Mouse (Mus musculus): ENCODE measurements around the gene Gucd1. TPM values are rescaled to one million over a fixed set of nuclear protein-coding genes. Genes with fewer than 3 reads are reported as not detected.

Gucd1 gene
- polyA plus RNA-seq, 1 experiment from 2014 or later: 19.7 TPM

GRCm38 (mm10) chr10:75551175-75551574 is 33.4 kb upstream of the Gucd1 start:
- no peak for ATAC-seq

GRCm38 (mm10) chr10:75549886-75550285 is 32.1 kb upstream of the Gucd1 start:
- no peak for ATAC-seq

More at GRCm38 (mm10) chr10:75551175-75551574, 33.4 kb upstream of the Gucd1 start:
- H3K27me3 ChIP-seq (ENCODE audit: control insufficient read depth, insufficient read depth, low read depth, low read length): no peaks in the 10 kb centered on the region
- no peak overlapping the region for H3K9ac ChIP-seq (ENCODE audit: low read depth, low read length)
- 55% methylated on average over 12 of the region's 12 CpGs for WGBS
- H3K4me3 ChIP-seq (ENCODE audit: low read depth, low read length): no peak overlapping the region
- H3K4me1 ChIP-seq (ENCODE audit: control insufficient read depth, insufficient read depth, low read length): no peaks in the 10 kb centered on the region
- H3K27ac ChIP-seq (ENCODE audit: low read length): no peak overlapping the region
- peaks cover 10% of the 10 kb centered on the region for H3K36me3 ChIP-seq (ENCODE audit: control insufficient read depth, insufficient read depth, low read length)
- no peak overlapping the region for H3K4me2 ChIP-seq (ENCODE audit: low read length)
- H3K9me3 ChIP-seq (replicated peaks; ENCODE audit: control insufficient read depth, low read length, poor library complexity, severe bottlenecking): no peaks in the 10 kb centered on the region

GRCm38 (mm10) chr10:75548486-75548885 is 30.7 kb upstream of the Gucd1 start:
- Histone ChIP-seq H3K9me3 (replicated peaks; ENCODE audit: control insufficient read depth, low read length, poor library complexity, severe bottlenecking) (no peaks in the 10 kb centered on the region; the same call in 1 of the 2 replicates), H3K4me2 (ENCODE audit: low read length) (no peak overlapping the region), H3K27me3 (ENCODE audit: control insufficient read depth, insufficient read depth, low read depth, low read length) (no peaks in the 10 kb centered on the region), H3K36me3 (ENCODE audit: control insufficient read depth, insufficient read depth, low read length) (peaks cover 4% of the 10 kb centered on the region; the same call in 1 of the 2 replicates), H3K9ac (ENCODE audit: low read depth, low read length) (no peak overlapping the region), H3K4me1 (ENCODE audit: control insufficient read depth, insufficient read depth, low read length) (no peaks in the 10 kb centered on the region), H3K27ac (ENCODE audit: low read length) (no peak overlapping the region), H3K4me3 (ENCODE audit: low read depth, low read length) (no peak overlapping the region)
- ATAC-seq: no peak
- 64% methylated on average over 14 of the region's 14 CpGs for WGBS

More at GRCm38 (mm10) chr10:75549886-75550285, 32.1 kb upstream of the Gucd1 start:
- Histone ChIP-seq H3K27me3 (ENCODE audit: control insufficient read depth, insufficient read depth, low read depth, low read length) (no peaks in the 10 kb centered on the region), H3K9ac (ENCODE audit: low read depth, low read length) (no peak overlapping the region), H3K4me2 (ENCODE audit: low read length) (no peak overlapping the region), H3K4me1 (ENCODE audit: control insufficient read depth, insufficient read depth, low read length) (no peaks in the 10 kb centered on the region), H3K4me3 (ENCODE audit: low read depth, low read length) (no peak overlapping the region), H3K27ac (ENCODE audit: low read length) (no peak overlapping the region), H3K36me3 (ENCODE audit: control insufficient read depth, insufficient read depth, low read length) (peaks cover 10% of the 10 kb centered on the region), H3K9me3 (replicated peaks; ENCODE audit: control insufficient read depth, low read length, poor library complexity, severe bottlenecking) (no peaks in the 10 kb centered on the region; the same call in 1 of the 2 replicates)
- 77% methylated on average over 7 of the region's 7 CpGs for WGBS

- H3K27me3 ChIP-seq (ENCODE audit: control insufficient read depth, insufficient read depth, low read depth, low read length): no peaks in the 10 kb centered on the region
- H3K9ac ChIP-seq (ENCODE audit: low read depth, low read length): no peak overlapping the region
- no peak for ATAC-seq
- no peaks in the 10 kb centered on the region; the same call in 1 of the 2 replicates for H3K9me3 ChIP-seq (replicated peaks; ENCODE audit: control insufficient read depth, low read length, poor library complexity, severe bottlenecking)
- WGBS: 80% methylated on average over 7 of the region's 7 CpGs
- no peaks in the 10 kb centered on the region for H3K4me1 ChIP-seq (ENCODE audit: control insufficient read depth, insufficient read depth, low read length)
- no peak overlapping the region for H3K27ac ChIP-seq (ENCODE audit: low read length)
- no peaks in the 10 kb centered on the region for H3K36me3 ChIP-seq (ENCODE audit: control insufficient read depth, insufficient read depth, low read length)
- no peak overlapping the region for H3K4me3 ChIP-seq (ENCODE audit: low read depth, low read length)
- no peak overlapping the region for H3K4me2 ChIP-seq (ENCODE audit: low read length)
Measured at GRCm38 (mm10) chr10:75547901-75548300, 30.1 kb upstream of the Gucd1 start.

- no peak for ATAC-seq
- H3K4me1 ChIP-seq (ENCODE audit: control insufficient read depth, insufficient read depth, low read length): no peaks in the 10 kb centered on the region
- H3K27me3 ChIP-seq (ENCODE audit: control insufficient read depth, insufficient read depth, low read depth, low read length): no peaks in the 10 kb centered on the region
- no peaks in the 10 kb centered on the region for H3K9me3 ChIP-seq (replicated peaks; ENCODE audit: control insufficient read depth, low read length, poor library complexity, severe bottlenecking)
- H3K4me2 ChIP-seq (ENCODE audit: low read length): no peak overlapping the region
- H3K9ac ChIP-seq (ENCODE audit: low read depth, low read length): no peak overlapping the region
- H3K4me3 ChIP-seq (ENCODE audit: low read depth, low read length): no peak overlapping the region
- WGBS: 98% methylated on average over 5 of the region's 5 CpGs
- H3K27ac ChIP-seq (ENCODE audit: low read length): no peak overlapping the region
- H3K36me3 ChIP-seq (ENCODE audit: control insufficient read depth, insufficient read depth, low read length): peaks cover 11% of the 10 kb centered on the region; the same call in 1 of the 2 replicates
Measured at GRCm38 (mm10) chr10:75536123-75536522, 18.4 kb upstream of the Gucd1 start.

GRCm38 (mm10) chr10:75535423-75535822 is 17.7 kb upstream of the Gucd1 start:
- Histone ChIP-seq H3K27me3 (ENCODE audit: control insufficient read depth, insufficient read depth, low read depth, low read length) (no peaks in the 10 kb centered on the region), H3K9ac (ENCODE audit: low read depth, low read length) (no peak overlapping the region), H3K36me3 (ENCODE audit: control insufficient read depth, insufficient read depth, low read length) (peaks cover 11% of the 10 kb centered on the region; the same call in 1 of the 2 replicates), H3K4me1 (ENCODE audit: control insufficient read depth, insufficient read depth, low read length) (no peaks in the 10 kb centered on the region), H3K9me3 (replicated peaks; ENCODE audit: control insufficient read depth, low read length, poor library complexity, severe bottlenecking) (no peaks in the 10 kb centered on the region), H3K4me2 (ENCODE audit: low read length) (no peak overlapping the region), H3K27ac (ENCODE audit: low read length) (no peak overlapping the region), H3K4me3 (ENCODE audit: low read depth, low read length) (no peak overlapping the region)
- WGBS: 92% methylated on average over 2 of the region's 2 CpGs
- no peak for ATAC-seq

- H3K27me3 ChIP-seq (ENCODE audit: control insufficient read depth, insufficient read depth, low read depth, low read length): no peaks in the 10 kb centered on the region
- H3K4me2 ChIP-seq (ENCODE audit: low read length): no peak overlapping the region
- ATAC-seq: no peak
- no peaks in the 10 kb centered on the region for H3K4me1 ChIP-seq (ENCODE audit: control insufficient read depth, insufficient read depth, low read length)
- H3K4me3 ChIP-seq (ENCODE audit: low read depth, low read length): no peak overlapping the region
- H3K27ac ChIP-seq (ENCODE audit: low read length): no peak overlapping the region
- H3K36me3 ChIP-seq (ENCODE audit: control insufficient read depth, insufficient read depth, low read length): peaks cover 11% of the 10 kb centered on the region; the same call in 1 of the 2 replicates
- 88% methylated on average over 8 of the region's 8 CpGs for whole genome bisulfite sequencing
- no peak overlapping the region for H3K9ac ChIP-seq (ENCODE audit: low read depth, low read length)
- H3K9me3 ChIP-seq (replicated peaks; ENCODE audit: control insufficient read depth, low read length, poor library complexity, severe bottlenecking): no peaks in the 10 kb centered on the region
Measured at GRCm38 (mm10) chr10:75534934-75535333, 17.2 kb upstream of the Gucd1 start.

GRCm38 (mm10) chr10:75534216-75534615 is 16.4 kb upstream of the Gucd1 start:
- Histone ChIP-seq H3K4me1 (ENCODE audit: control insufficient read depth, insufficient read depth, low read length) (no peaks in the 10 kb centered on the region), H3K27me3 (ENCODE audit: control insufficient read depth, insufficient read depth, low read depth, low read length) (no peaks in the 10 kb centered on the region), H3K4me3 (ENCODE audit: low read depth, low read length) (no peak overlapping the region), H3K9me3 (replicated peaks; ENCODE audit: control insufficient read depth, low read length, poor library complexity, severe bottlenecking) (no peaks in the 10 kb centered on the region), H3K36me3 (ENCODE audit: control insufficient read depth, insufficient read depth, low read length) (peaks cover 11% of the 10 kb centered on the region; the same call in 1 of the 2 replicates), H3K27ac (ENCODE audit: low read length) (no peak overlapping the region), H3K4me2 (ENCODE audit: low read length) (no peak overlapping the region), H3K9ac (ENCODE audit: low read depth, low read length) (no peak overlapping the region)
- WGBS: 93% methylated on average over 8 of the region's 8 CpGs
- ATAC-seq: no peak

GRCm38 (mm10) chr10:75531532-75532090 is 13.8 kb upstream of the Gucd1 start:
- Histone ChIP-seq H3K9me3 (replicated peaks; ENCODE audit: control insufficient read depth, low read length, poor library complexity, severe bottlenecking) (no peaks in the 10 kb centered on the region), H3K4me3 (ENCODE audit: low read depth, low read length) (no peak overlapping the region), H3K36me3 (ENCODE audit: control insufficient read depth, insufficient read depth, low read length) (peaks cover 11% of the 10 kb centered on the region; the same call in 1 of the 2 replicates), H3K4me1 (ENCODE audit: control insufficient read depth, insufficient read depth, low read length) (no peaks in the 10 kb centered on the region), H3K9ac (ENCODE audit: low read depth, low read length) (no peak overlapping the region), H3K27ac (ENCODE audit: low read length) (no peak overlapping the region), H3K4me2 (ENCODE audit: low read length) (no peak overlapping the region), H3K27me3 (ENCODE audit: control insufficient read depth, insufficient read depth, low read depth, low read length) (no peaks in the 10 kb centered on the region)
- no peak for ATAC-seq
- 88% methylated on average over 9 of the region's 9 CpGs for WGBS

Measured in midbrain, embryonic 16.5 days (tissue).